Mouse (Mus musculus): ENCODE data around the gene Morc4.

Morc4 gene

GRCm38 (mm10) chrX:139807391-139807790 is 64.1 kb downstream of the Morc4 start:
- no peak for DNase-seq (ENCODE audit: low spot score in 2 of 2)

GRCm38 (mm10) chrX:139805918-139806317 is 65.6 kb downstream of the Morc4 start:
- DNase-seq (ENCODE audit: low spot score in 2 of 2), result no peak

- no peak for DNase-seq (ENCODE audit: low spot score in 2 of 2)
These were observed 68.4 kb downstream of the Morc4 start for GRCm38 (mm10) chrX:139803028-139803427.

GRCm38 (mm10) chrX:139800406-139800878 is 71.0 kb downstream of the Morc4 start, which contains the start of gene Cldn2:
Cldn2 (plus strand) TSS chrX:139800828.
- DNase-seq (ENCODE audit: low spot score in 2 of 2), result no peak

- no peak for DNase-seq (ENCODE audit: low spot score in 2 of 2)
These were observed 71.5 kb downstream of the Morc4 start for GRCm38 (mm10) chrX:139799953-139800352.

- no peak for DNase-seq (ENCODE audit: low spot score in 2 of 2)
These were observed 73.6 kb downstream of the Morc4 start for GRCm38 (mm10) chrX:139797875-139798274.

- no peak for DNase-seq (ENCODE audit: low spot score in 2 of 2)
These were observed 75.4 kb downstream of the Morc4 start for GRCm38 (mm10) chrX:139796037-139796436.

- no peak for DNase-seq (ENCODE audit: low spot score in 2 of 2)
These were observed 77.2 kb downstream of the Morc4 start for GRCm38 (mm10) chrX:139794072-139794845.

GRCm38 (mm10) chrX:139785764-139786163 is 85.7 kb downstream of the Morc4 start:
- DNase-seq (ENCODE audit: low spot score in 2 of 2), result no peak

- DNase-seq (ENCODE audit: low spot score in 2 of 2), result no peak
These were observed 88.4 kb downstream of the Morc4 start for GRCm38 (mm10) chrX:139783045-139783422.

- DNase-seq (ENCODE audit: low spot score in 2 of 2), result no peak
These were observed 89.0 kb downstream of the Morc4 start, which contains the start of gene Ripply1 for GRCm38 (mm10) chrX:139782278-139783044. Ripply1 (minus strand) TSS chrX:139782353.

GRCm38 (mm10) chrX:139781563-139781962 is 89.9 kb downstream of the Morc4 start:
- DNase-seq (ENCODE audit: low spot score in 2 of 2), result no peak

GRCm38 (mm10) chrX:139780988-139781387 is 90.5 kb downstream of the Morc4 start:
- no peak for DNase-seq (ENCODE audit: low spot score in 2 of 2)

- DNase-seq (ENCODE audit: low spot score in 2 of 2), result no peak
These were observed 92.1 kb downstream of the Morc4 start for GRCm38 (mm10) chrX:139779401-139779800.

GRCm38 (mm10) chrX:139778886-139779285 is 92.6 kb downstream of the Morc4 start:
- no peak for DNase-seq (ENCODE audit: low spot score in 2 of 2)

- DNase-seq (ENCODE audit: low spot score in 2 of 2), result no peak
These were observed 94.1 kb downstream of the Morc4 start for GRCm38 (mm10) chrX:139777357-139777756.

GRCm38 (mm10) chrX:139775084-139775612 is 96.3 kb downstream of the Morc4 start:
- no peak for DNase-seq (ENCODE audit: low spot score in 2 of 2)

- DNase-seq (ENCODE audit: low spot score in 2 of 2), result no peak
These were observed 97.0 kb downstream of the Morc4 start for GRCm38 (mm10) chrX:139774309-139775083.

All from frontal cortex, postnatal 25 days (tissue).